Mouse (Mus musculus) heart, embryonic 14.5 days (tissue): ENCODE results near the gene Srcin1. TPM values are rescaled to one million over a fixed set of nuclear protein-coding genes. Genes with fewer than 3 reads are reported as not detected.

Experiments
- ATAC-seq: fragments of 200-750 bp; cut with Nextera tagmentation; 2 replicates; pipeline ENCODE4 v1.8.0; 2017; ENCODE audit warnings: low read depth, moderate TSS enrichment; ENCODE audit not compliant: insufficient number of reproducible peaks, insufficient read depth, low FRiP score
- H3K27ac ChIP-seq, 2 experiments: fragments of 200-500 bp in 1 of 2; fragments of 300-500 bp in 1 of 2; sonication (generic) in 1 of 2; replicated peaks in 1 of 2; 2 replicates each; pipeline ENCODE4 v1.5.1; 2012 to 2014; ENCODE audit warnings: low read depth in 2 of 2, low read length in 2 of 2, control low read depth in 1 of 2, mild to moderate bottlenecking in 1 of 2, mixed read lengths in 1 of 2; ENCODE audit not compliant: control insufficient read depth in 1 of 2, insufficient read depth in 1 of 2
- H3K27me3 ChIP-seq: fragments of 300-500 bp; sonication (generic); 2 replicates; pipeline ENCODE4 v1.6.1; 2014; ENCODE audit warnings: mild to moderate bottlenecking, low read length, control low read depth; ENCODE audit not compliant: control insufficient read depth, insufficient read depth
- H3K36me3 ChIP-seq: fragments of 300-500 bp; sonication (generic); 2 replicates; pipeline ENCODE4 v1.6.1; 2014; ENCODE audit warnings: mild to moderate bottlenecking, control low read depth, low read length, mixed read lengths; ENCODE audit not compliant: control insufficient read depth, insufficient read depth
- H3K4me1 ChIP-seq, 2 experiments: fragments of 200-500 bp in 1 of 2; fragments of 300-500 bp in 1 of 2; sonication (generic) in 1 of 2; 2 replicates each; pipeline ENCODE4 v1.6.1; 2012 to 2014; ENCODE audit warnings: low read length in 2 of 2, control low read depth in 1 of 2, mixed read lengths in 1 of 2; ENCODE audit not compliant: control insufficient read depth in 2 of 2, insufficient read depth in 2 of 2
- H3K4me2 ChIP-seq: fragments of 300-500 bp; sonication (generic); 2 replicates; pipeline ENCODE4 v1.6.1; 2014; ENCODE audit warnings: mild to moderate bottlenecking, low read length
- H3K4me3 ChIP-seq, 2 experiments: fragments of 200-500 bp in 1 of 2; fragments of 300-500 bp in 1 of 2; sonication (generic) in 1 of 2; 2 replicates each; pipeline ENCODE4 v1.5.1; 2012 to 2014; ENCODE audit warnings: low read length in 2 of 2, mild to moderate bottlenecking in 2 of 2, control low read depth in 1 of 2, low read depth in 1 of 2, moderate library complexity in 1 of 2; ENCODE audit not compliant: control insufficient read depth in 1 of 2, insufficient read depth in 1 of 2
- H3K9ac ChIP-seq: fragments of 300-500 bp; sonication (generic); 2 replicates; pipeline ENCODE4 v1.6.1; 2014; ENCODE audit warnings: mild to moderate bottlenecking, low read length
- H3K9me3 ChIP-seq: fragments of 300-500 bp; sonication (generic); 2 replicates; pipeline ENCODE4 v1.6.1; 2016; ENCODE audit warnings: low read length, control low read depth; ENCODE audit not compliant: control insufficient read depth
- WGBS: fragments of 180-500 bp; shearing (Covaris S2); extraction: QIAGEN DNeasy Blood & Tissue Kit; methylation state at CpG from one replicate; pipeline ENCODE4 v1.1.7; 2014; 5-methylcytosine and 5-hydroxymethylcytosine counted together
- polyA plus RNA-seq: library from polyadenylated mRNA; unstranded; fragments of >200 nt; fragmentation: Nextera tagmentation; extraction: Ambion mirVana; gene quantifications from 2 replicates; pipeline ENCODE4 v1.2.1, GENCODE M21; 2014

The Srcin1 gene
- 0.22 TPM in 1 of 2 replicates, not detected in the other for polyA plus RNA-seq

DNA sequence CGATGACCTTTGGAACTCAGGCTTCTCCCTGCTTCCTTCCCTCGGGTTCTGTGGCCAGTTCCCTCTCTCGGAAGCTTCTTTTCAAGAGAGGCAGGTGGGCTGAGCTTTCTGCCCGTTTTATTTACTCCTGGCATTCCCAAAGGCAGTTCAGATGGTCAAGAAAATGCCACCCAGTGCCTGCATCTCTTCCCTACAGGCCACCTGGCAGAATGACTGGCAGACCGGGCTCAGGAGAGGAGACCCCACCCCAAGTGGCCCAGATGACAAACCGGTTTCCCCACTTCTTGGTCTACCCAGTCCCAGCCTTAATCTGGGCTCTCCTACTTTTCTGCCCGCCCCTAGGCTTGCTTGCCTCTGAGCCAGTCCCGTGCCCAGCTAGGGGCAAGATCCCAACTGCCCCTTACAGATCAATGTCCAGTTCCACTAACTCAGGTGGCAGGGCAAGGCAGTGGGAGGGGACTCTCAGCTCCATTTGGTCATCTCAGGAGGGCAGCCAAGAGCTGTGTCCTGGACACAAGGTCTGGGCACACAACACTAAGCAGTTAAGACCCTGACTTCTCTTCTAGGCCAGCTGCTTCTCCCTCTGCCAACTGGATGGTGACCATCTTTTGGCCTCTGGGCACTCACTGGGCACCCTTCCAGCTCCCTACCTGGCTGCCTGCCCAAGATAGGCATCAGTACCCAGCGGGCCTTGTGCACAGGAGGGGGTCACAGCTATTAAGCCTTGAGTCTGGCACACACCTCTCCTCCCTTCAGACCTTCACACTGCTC lies at the start of gene Srcin1:
TSS of gene Srcin1 (minus strand) at position 51 of the 771 bp plus-strand sequence.
- no peak within 1 kb of the TSS for H3K27ac ChIP-seq
- H3K9me3 ChIP-seq = no peaks in the 10 kb centered on the region
- H3K36me3 ChIP-seq = no peaks in the 10 kb centered on the region
- H3K4me2 ChIP-seq = peak within 1 kb of the TSS; percentile 100
- peaks cover 0 to 10% of the 10 kb centered on the region in 2 experiments; a peak in 1 of 4 replicates for H3K4me1 ChIP-seq
- H3K9ac ChIP-seq = peak within 1 kb of the TSS; percentile 70
- peak within 1 kb of the TSS; percentile 60 to 65 for H3K4me3 ChIP-seq
- no peak for ATAC-seq
- peaks cover 70% of the 10 kb centered on the region for H3K27me3 ChIP-seq
- 25% methylated on average over 9 of the region's 9 CpGs for WGBS

DNA sequence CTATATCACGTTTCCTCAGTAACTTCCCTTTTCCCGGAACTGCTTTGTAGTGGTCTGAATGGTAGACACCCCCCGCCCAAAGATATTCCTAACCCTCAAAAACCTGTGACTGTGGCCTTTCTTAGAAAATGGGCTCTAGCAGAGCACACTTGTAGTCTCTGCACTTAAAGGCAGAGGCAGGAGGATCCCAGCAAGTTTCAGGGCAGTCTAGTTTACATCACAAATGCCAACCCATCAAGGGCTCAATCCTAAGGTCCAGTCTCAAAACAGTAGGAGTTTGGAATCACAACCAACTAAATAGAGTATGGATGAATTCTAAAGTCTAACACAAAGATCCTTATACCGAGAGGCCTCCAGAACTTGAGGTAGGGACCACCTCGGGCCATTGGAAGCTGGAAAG lies 49.6 kb upstream of the Srcin1 start:
- H3K9me3 ChIP-seq = no peaks in the 10 kb centered on the region
- no peak overlapping the region for H3K9ac ChIP-seq
- H3K4me1 ChIP-seq = peaks cover 2 to 7% of the 10 kb centered on the region in 2 experiments; a peak in 2 of 4 replicates
- no peak overlapping the region for H3K4me2 ChIP-seq
- no peak for ATAC-seq
- H3K4me3 ChIP-seq = no peak overlapping the region
- 58% methylated on average over 5 of the region's 5 CpGs for WGBS
- peaks cover 72% of the 10 kb centered on the region for H3K27me3 ChIP-seq
- no peaks in the 10 kb centered on the region for H3K36me3 ChIP-seq
- H3K27ac ChIP-seq = no peak overlapping the region

DNA sequence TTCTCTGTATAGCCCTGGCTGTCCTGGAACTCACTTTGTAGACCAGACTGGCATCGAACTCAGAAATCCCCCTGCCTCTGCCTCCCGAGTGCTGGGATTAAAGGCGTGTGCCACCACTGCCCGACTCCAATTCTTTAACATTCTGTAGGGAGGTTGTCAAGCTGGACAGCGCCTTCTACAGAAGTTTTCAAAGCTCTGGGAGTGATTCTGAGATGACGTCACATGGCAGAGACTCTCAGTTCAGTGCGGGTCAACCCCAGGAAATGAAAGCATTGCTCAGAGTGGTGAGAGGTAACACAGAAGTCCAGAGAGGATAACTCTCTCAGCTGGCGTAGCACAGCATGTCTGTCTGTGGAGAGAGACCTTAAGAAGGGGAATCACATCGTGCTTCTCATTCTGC lies 47.2 kb upstream of the Srcin1 start:
- H3K27me3 ChIP-seq = peaks cover 58% of the 10 kb centered on the region
- no peak overlapping the region for H3K9ac ChIP-seq
- H3K4me3 ChIP-seq = no peak overlapping the region
- 48% methylated on average over 9 of the region's 9 CpGs for WGBS
- no peaks in the 10 kb centered on the region; a peak in 1 of 4 replicates for H3K4me1 ChIP-seq
- ATAC-seq = no peak
- H3K4me2 ChIP-seq = no peak overlapping the region
- no peaks in the 10 kb centered on the region for H3K36me3 ChIP-seq
- H3K27ac ChIP-seq = no peak overlapping the region
- no peaks in the 10 kb centered on the region for H3K9me3 ChIP-seq

DNA sequence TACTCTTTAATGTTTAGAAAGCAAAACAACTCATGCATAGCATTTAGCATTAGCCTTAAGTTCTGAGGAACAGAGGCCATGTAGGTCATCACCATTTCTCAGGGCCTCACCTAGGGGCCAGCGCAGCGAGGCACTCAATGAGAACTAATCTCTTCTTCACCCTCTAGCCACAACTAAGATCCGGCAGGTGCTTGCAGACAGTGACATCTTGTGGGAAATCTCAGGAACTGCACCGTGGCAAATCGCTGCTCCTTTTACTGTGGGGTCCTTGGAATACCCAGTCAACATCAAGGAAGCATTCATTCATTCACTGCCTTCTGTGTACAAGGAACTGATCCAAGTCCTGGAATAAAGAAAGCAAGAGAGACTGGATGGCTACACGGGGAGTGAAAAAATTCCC lies 46.5 kb upstream of the Srcin1 start:
- no peak overlapping the region for H3K9ac ChIP-seq
- H3K9me3 ChIP-seq = no peaks in the 10 kb centered on the region
- no peak overlapping the region for H3K4me2 ChIP-seq
- H3K36me3 ChIP-seq = no peaks in the 10 kb centered on the region
- peaks cover 57% of the 10 kb centered on the region for H3K27me3 ChIP-seq
- ATAC-seq = no peak
- WGBS = 3% methylated on average over 6 of the region's 6 CpGs
- H3K4me1 ChIP-seq = no peaks in the 10 kb centered on the region; a peak in 1 of 4 replicates
- no peak overlapping the region for H3K27ac ChIP-seq
- H3K4me3 ChIP-seq = no peak overlapping the region

DNA sequence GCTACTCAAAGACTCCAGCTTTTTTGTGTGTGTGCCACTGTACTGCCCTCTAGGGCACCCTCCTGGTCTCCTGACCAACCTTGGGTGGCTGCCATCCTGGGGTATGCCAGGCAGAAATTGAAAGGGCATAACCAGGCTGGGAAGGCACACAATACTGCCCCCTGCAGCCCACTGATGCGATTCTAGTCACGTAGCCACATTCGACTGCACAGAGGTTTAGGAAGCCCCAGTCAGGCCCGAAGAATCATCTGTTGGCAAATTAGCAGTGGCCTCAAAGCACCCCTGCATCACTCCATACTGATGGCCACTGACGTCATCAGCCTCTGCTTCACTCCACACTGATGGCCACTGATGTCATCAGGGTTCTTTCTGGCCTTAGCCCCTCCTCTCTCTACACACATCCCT lies 43.4 kb upstream of the Srcin1 start:
- Histone ChIP-seq H3K9me3 (no peaks in the 10 kb centered on the region), H3K36me3 (no peaks in the 10 kb centered on the region), H3K4me1 (no peaks in the 10 kb centered on the region), H3K4me3 (no peak overlapping the region), H3K27ac (no peak overlapping the region), H3K4me2 (no peak overlapping the region), H3K27me3 (peaks cover 42% of the 10 kb centered on the region), H3K9ac (no peak overlapping the region)
- no peak; the same call in 1 of the 2 replicates for ATAC-seq
- 52% methylated on average over 5 of the region's 5 CpGs for WGBS

DNA sequence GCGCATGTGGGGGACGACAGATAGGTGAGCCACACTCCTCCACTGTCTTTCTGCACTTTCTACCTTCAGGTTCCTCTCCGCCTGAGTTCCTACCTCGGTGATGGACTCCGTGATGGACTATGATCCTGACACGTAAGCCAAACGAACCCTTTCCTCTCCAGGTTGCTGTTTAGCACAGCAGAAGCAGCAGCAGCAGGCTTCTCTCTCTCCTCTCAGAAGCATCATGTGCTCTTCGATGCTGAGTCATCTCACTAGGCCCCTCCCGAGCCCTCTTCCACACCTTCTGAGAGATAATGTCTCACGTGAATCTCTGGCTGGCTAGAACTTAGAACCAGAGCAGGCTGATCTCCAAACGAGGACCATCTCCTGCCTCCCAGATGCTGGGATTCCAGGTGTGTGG lies 42.4 kb upstream of the Srcin1 start:
- no peak overlapping the region for H3K9ac ChIP-seq
- ATAC-seq = no peak
- H3K27ac ChIP-seq = no peak overlapping the region
- H3K9me3 ChIP-seq = no peaks in the 10 kb centered on the region
- no peak overlapping the region for H3K4me2 ChIP-seq
- no peaks in the 10 kb centered on the region for H3K4me1 ChIP-seq
- peaks cover 32% of the 10 kb centered on the region for H3K27me3 ChIP-seq
- no peaks in the 10 kb centered on the region for H3K36me3 ChIP-seq
- no peak overlapping the region for H3K4me3 ChIP-seq
- WGBS = 52% methylated on average over 11 of the region's 11 CpGs

DNA sequence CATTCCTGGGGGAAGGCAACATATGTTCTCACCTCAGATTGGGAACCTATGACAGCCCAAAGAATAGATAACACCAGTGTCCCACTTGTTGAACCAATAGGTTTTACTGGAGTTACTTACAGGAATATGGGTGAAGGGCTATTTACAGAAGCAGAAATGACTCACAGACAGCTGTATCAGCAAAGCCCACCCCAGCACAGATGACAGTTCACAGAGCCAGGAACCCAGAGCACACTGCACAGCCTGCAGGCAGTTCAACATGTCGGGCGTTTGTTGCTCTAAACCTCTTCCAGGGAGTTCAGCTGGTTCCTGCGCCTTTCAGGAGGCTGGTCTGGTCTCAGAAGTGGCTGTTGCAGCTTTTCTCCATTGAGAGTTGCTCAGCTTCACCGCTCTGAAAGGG lies 39.3 kb upstream of the Srcin1 start:
- WGBS = 73% methylated on average over 4 of the region's 4 CpGs
- no peak for ATAC-seq
- no peaks in the 10 kb centered on the region; a peak in 1 of 4 replicates for H3K4me1 ChIP-seq

More for the DNA sequence above, 39.3 kb upstream of the Srcin1 start:
- no peak overlapping the region for H3K27ac ChIP-seq
- H3K27me3 ChIP-seq = peaks cover 31% of the 10 kb centered on the region
- H3K4me3 ChIP-seq = no peak overlapping the region
- no peak overlapping the region for H3K9ac ChIP-seq
- H3K9me3 ChIP-seq = no peaks in the 10 kb centered on the region
- H3K36me3 ChIP-seq = no peaks in the 10 kb centered on the region
- no peak overlapping the region for H3K4me2 ChIP-seq
